Mouse (Mus musculus): ENCODE results near the gene Gm5346. TPM values are rescaled to one million over a fixed set of nuclear protein-coding genes. Genes with fewer than 3 reads are reported as not detected.
"Not testable (repeated sequence)": the region's sequence is repeated elsewhere in the genome, so short reads cannot be mapped to it uniquely, and the experiment has no call there.

Gm5346 gene
- total RNA-seq (2014; fragmentation: Nextera tagmentation) (not detected in 2 replicates), total RNA-seq (2017) (0.17 TPM in 1 of 2 replicates, not detected in the other), polyA plus RNA-seq (2012) (not detected in 2 replicates)

- Histone ChIP-seq H3K36me3 (replicated peaks) (no peaks in the 10 kb centered on the region), H3K4me3 (ENCODE audit: low read depth, low read length) (no peak within 1 kb of the TSS), H3K9me3 (replicated peaks) (0 out of 2 replicates have a peak, but pooled peaks cover 2% of the 10 kb centered on the region), H3K4me1 (ENCODE audit: insufficient read depth, low read depth, low read length) (no peaks in the 10 kb centered on the region), H3K27me3 (ENCODE audit: insufficient read depth, low read length) (no peaks in the 10 kb centered on the region)
- ATAC-seq (ENCODE audit: extremely low read depth, insufficient number of reproducible peaks, low FRiP score, poor library complexity, severe bottlenecking) = no peak
- DNase-seq (ENCODE audit: low spot score) = no peak
- TF ChIP-seq POLR2AphosphoS5 (IDR thresholded peaks at IDR 0.05; ENCODE audit: insufficient replicate concordance, low read depth, low read length) (no peak), GATA2 (IDR thresholded peaks at IDR 0.05; ENCODE audit: borderline replicate concordance, low read depth, low read length) (no peak), CTCF (IDR thresholded peaks at IDR 0.05; ENCODE audit: low read depth, low read length) (no peak), TAL1 (conservative IDR thresholded peaks at IDR 0.05; ENCODE audit: low read depth, low read length) (no peak), GATA1 (IDR thresholded peaks at IDR 0.05; ENCODE audit: borderline replicate concordance, low read length) (no peak)
Measured at GRCm38 (mm10) chr8:43627176-43627575, at the start of gene Gm5346. Gm5346 (minus strand) TSS chr8:43627276.

- no peak for ATAC-seq (ENCODE audit: extremely low read depth, insufficient number of reproducible peaks, low FRiP score, poor library complexity, severe bottlenecking)
- TF ChIP-seq GATA1 (IDR thresholded peaks at IDR 0.05; ENCODE audit: borderline replicate concordance, low read length) (no peak), CTCF (IDR thresholded peaks at IDR 0.05; ENCODE audit: low read depth, low read length) (no peak), POLR2AphosphoS5 (IDR thresholded peaks at IDR 0.05; ENCODE audit: insufficient replicate concordance, low read depth, low read length) (no peak), GATA2 (IDR thresholded peaks at IDR 0.05; ENCODE audit: borderline replicate concordance, low read depth, low read length) (no peak)
- H3K9me3 ChIP-seq (replicated peaks) = no peaks in the 10 kb centered on the region
- H3K4me3 ChIP-seq (ENCODE audit: low read depth, low read length) = no peak overlapping the region
- DNase-seq (ENCODE audit: low spot score) = no peak
- H3K36me3 ChIP-seq (replicated peaks) = no peaks in the 10 kb centered on the region
- no peaks in the 10 kb centered on the region for H3K4me1 ChIP-seq (ENCODE audit: insufficient read depth, low read depth, low read length)
- H3K27me3 ChIP-seq (ENCODE audit: insufficient read depth, low read length) = no peaks in the 10 kb centered on the region
Measured at GRCm38 (mm10) chr8:43616046-43616445, 11.0 kb downstream of the Gm5346 start.

DNA sequence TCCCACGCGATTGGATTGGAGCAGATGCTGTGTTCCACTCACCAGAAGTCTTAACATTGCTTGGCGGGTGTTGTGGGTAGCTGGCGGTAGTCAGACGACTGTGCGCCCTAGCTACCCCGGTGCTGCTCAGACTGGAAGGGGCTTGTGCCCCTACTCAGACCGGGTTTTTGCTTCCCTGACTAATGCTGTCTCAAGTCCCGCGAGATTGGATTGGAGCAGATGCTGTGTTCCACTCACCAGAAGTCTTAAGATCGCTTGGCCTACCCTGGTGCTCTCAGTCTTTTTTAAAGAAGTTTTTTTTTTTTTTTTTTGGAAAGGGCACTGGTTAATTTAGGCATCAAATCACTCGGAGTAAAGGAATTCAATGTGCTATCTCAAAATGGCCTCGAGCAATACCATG, 23.4 kb downstream of the Gm5346 start:
- not testable (repeated sequence) for H3K27me3 ChIP-seq (ENCODE audit: insufficient read depth, low read length); H3K9me3 ChIP-seq (replicated peaks); ATAC-seq (ENCODE audit: extremely low read depth, insufficient number of reproducible peaks, low FRiP score, poor library complexity, severe bottlenecking); H3K4me1 ChIP-seq (ENCODE audit: insufficient read depth, low read depth, low read length); DNase-seq (ENCODE audit: low spot score); H3K36me3 ChIP-seq (replicated peaks); H3K4me3 ChIP-seq (ENCODE audit: low read depth, low read length)

DNA sequence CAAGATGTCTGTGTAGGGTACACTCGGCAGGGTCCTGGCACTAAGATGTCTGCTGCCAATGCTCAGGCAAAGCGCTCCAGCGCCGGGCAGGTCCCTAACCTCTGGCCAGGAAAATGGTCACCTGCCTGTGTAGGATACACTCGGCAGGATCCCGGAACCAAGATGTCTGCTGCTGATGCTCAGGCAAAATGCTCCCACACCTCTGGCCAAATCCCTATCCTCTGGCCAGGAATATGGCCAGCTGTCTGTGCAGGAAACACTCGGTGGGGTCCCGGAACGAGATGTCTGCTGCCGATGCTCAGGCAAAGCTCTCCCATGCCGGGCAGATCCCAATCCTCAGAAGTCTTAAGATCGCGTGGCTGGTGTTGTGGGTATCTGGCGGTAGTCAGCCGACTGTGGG, 23.9 kb downstream of the Gm5346 start:
- not testable (repeated sequence) for ATAC-seq (ENCODE audit: extremely low read depth, insufficient number of reproducible peaks, low FRiP score, poor library complexity, severe bottlenecking)

DNA sequence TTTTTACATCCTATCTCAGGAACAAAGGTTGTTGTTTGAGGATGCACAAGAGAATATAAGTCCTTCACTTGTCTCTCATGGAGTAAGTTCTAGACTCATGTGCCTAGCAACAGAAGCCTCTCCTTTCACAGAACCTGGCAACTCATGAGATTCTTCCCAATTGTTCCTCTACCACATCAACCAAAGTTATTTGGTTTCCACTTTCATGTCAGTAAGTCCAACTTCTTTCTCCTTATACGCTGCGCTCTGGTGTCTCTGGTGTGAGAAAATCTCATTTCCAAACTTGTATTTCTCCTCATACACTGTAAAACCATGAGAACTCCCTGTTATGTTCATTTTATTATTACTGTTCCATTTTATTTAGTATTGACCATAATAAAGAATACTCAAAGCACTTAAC, 50.5 kb downstream of the Gm5346 start, which contains the start of gene Adam26a:
Gene Adam26a (minus strand): TSS at position 101 of the 400 bp plus-strand sequence.
- ATAC-seq (ENCODE audit: extremely low read depth, insufficient number of reproducible peaks, low FRiP score, poor library complexity, severe bottlenecking); H3K36me3 ChIP-seq (replicated peaks); DNase-seq (ENCODE audit: low spot score); H3K4me3 ChIP-seq (ENCODE audit: low read depth, low read length); H3K9me3 ChIP-seq (replicated peaks); H3K4me1 ChIP-seq (ENCODE audit: insufficient read depth, low read depth, low read length); H3K27me3 ChIP-seq (ENCODE audit: insufficient read depth, low read length): not testable (repeated sequence)

More for the DNA sequence above, 23.9 kb downstream of the Gm5346 start:
- H3K36me3 ChIP-seq (replicated peaks); DNase-seq (ENCODE audit: low spot score); H3K9me3 ChIP-seq (replicated peaks); H3K27me3 ChIP-seq (ENCODE audit: insufficient read depth, low read length); H3K4me3 ChIP-seq (ENCODE audit: low read depth, low read length); H3K4me1 ChIP-seq (ENCODE audit: insufficient read depth, low read depth, low read length): not testable (repeated sequence)

Other genes starting within 250 kb of the Gm5346 start
- not detected in 2 replicates for gene Adam26b, start 99.2 kb downstream of the Gm5346 start, total RNA-seq (2014; fragmentation: Nextera tagmentation)
- gene Adam26b, start 99.2 kb downstream of the Gm5346 start, total RNA-seq (2017) = 0.06 TPM in 1 of 2 replicates, not detected in the other
- not detected in 2 replicates for gene Adam26b, start 99.2 kb downstream of the Gm5346 start, polyA plus RNA-seq (2012)
- gene Adam26a, start 50.6 kb downstream of the Gm5346 start, total RNA-seq (2014; fragmentation: Nextera tagmentation) = not detected in 2 replicates
- gene Adam26a, start 50.6 kb downstream of the Gm5346 start, total RNA-seq (2017) = not detected in 2 replicates
- gene Adam26a, start 50.6 kb downstream of the Gm5346 start, polyA plus RNA-seq (2012) = not detected in 2 replicates
- gene Adam34, start 82.8 kb upstream of the Gm5346 start, total RNA-seq (2014; fragmentation: Nextera tagmentation) = not detected in 2 replicates
- 0.16 TPM in 1 of 2 replicates, not detected in the other for gene Adam34, start 82.8 kb upstream of the Gm5346 start, total RNA-seq (2017)
- gene Adam34, start 82.8 kb upstream of the Gm5346 start, polyA plus RNA-seq (2012) = not detected in 2 replicates